Mouse (Mus musculus): ENCODE results near the gene Iqcn.

Gene Iqcn

GRCm38 (mm10) chr8:70748246-70749096 is 45.2 kb downstream of the Iqcn start:
- TF ChIP-seq GATA4 (IDR thresholded peaks at IDR 0.05; ENCODE audit: insufficient replicate concordance, low read length): no peak

- TF ChIP-seq GATA4 (IDR thresholded peaks at IDR 0.05; ENCODE audit: insufficient replicate concordance, low read length): no peak
Measured at GRCm38 (mm10) chr8:70749097-70749674, 45.9 kb downstream of the Iqcn start.

GRCm38 (mm10) chr8:70750128-70750680 is 46.9 kb downstream of the Iqcn start:
- no peak for TF ChIP-seq GATA4 (IDR thresholded peaks at IDR 0.05; ENCODE audit: insufficient replicate concordance, low read length)

- TF ChIP-seq GATA4 (IDR thresholded peaks at IDR 0.05; ENCODE audit: insufficient replicate concordance, low read length): peak; percentile 90; the same call in 1 of the 2 replicates
Measured at GRCm38 (mm10) chr8:70752000-70752764, 48.9 kb downstream of the Iqcn start.

- TF ChIP-seq GATA4 (IDR thresholded peaks at IDR 0.05; ENCODE audit: insufficient replicate concordance, low read length): peak; percentile 53; the same call in 1 of the 2 replicates
Measured at GRCm38 (mm10) chr8:70753151-70753550, 49.9 kb downstream of the Iqcn start.

GRCm38 (mm10) chr8:70754043-70754870 is 51.0 kb downstream of the Iqcn start, which contains the start of gene Rab3a:
TSS of gene Rab3a (plus strand) at chr8:70754679.
- no peak; the same call in 1 of the 2 replicates for TF ChIP-seq GATA4 (IDR thresholded peaks at IDR 0.05; ENCODE audit: insufficient replicate concordance, low read length)

DNA sequence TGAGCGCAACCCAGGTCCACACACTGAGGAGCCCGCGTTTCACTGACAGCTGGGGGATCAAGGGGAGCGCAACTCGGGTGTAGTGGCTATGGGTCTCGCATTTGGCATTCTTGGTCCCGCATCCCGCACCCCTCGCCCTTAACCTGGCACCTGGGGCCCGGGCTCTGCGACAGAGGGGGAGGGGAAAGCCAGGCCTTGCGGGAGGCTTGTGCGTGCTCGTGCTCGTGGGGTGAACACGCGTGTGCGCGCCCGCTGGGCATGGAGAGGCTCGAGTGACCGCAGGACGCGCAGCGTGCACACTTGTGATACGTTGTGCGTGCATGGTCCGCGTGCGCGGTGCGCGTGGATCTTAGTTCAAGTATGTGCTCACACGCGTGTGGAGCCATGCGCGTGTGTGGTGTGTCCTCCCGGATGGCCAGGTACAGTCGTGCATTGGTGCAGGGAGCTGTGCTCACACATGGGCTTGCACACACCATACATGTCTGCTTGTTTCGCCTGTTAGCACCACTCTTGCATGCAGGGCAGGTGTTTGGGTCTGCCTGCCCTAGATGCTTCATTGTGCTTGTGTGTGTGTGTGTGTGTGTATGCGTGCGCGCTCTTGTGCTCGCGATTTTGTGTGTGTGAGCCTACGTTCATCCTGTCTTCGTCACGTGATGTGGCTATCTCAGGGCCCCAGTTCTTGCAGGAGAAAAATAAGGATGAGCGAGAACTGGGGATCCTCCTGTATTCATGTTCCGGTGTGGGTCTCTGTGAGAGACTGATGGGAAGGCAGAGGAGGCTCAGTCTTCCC is 51.8 kb downstream of the Iqcn start:
- TF ChIP-seq GATA4 (IDR thresholded peaks at IDR 0.05; ENCODE audit: insufficient replicate concordance, low read length): no peak

- no peak for TF ChIP-seq GATA4 (IDR thresholded peaks at IDR 0.05; ENCODE audit: insufficient replicate concordance, low read length)
Measured at GRCm38 (mm10) chr8:70755661-70756475, 52.6 kb downstream of the Iqcn start.

DNA sequence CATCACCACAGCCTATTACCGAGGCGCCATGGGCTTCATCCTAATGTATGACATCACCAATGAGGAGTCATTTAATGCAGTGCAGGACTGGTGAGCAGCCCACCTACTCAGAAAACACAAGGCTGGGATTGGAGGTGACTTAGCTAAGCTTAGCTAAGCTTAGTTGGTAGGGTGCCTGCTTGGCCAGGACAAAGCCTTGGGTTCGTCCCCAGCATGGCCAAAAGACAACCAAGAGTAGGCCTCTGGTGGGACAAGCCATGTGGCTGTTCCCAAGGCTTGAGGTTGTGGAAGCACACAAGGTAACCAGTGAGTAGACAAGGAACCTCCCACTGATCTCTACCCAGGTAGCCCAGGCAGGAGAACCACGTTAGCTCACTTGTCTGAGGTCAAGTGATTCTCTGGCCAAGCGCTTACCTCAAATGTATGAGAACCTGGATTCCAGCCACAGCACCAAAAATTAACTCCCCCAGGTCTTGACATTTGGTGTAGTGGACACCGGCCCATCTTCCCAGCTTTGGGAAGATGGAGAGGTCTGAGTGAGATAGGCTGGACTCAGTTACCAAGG is 53.3 kb downstream of the Iqcn start:
- TF ChIP-seq GATA4 (IDR thresholded peaks at IDR 0.05; ENCODE audit: insufficient replicate concordance, low read length): no peak

DNA sequence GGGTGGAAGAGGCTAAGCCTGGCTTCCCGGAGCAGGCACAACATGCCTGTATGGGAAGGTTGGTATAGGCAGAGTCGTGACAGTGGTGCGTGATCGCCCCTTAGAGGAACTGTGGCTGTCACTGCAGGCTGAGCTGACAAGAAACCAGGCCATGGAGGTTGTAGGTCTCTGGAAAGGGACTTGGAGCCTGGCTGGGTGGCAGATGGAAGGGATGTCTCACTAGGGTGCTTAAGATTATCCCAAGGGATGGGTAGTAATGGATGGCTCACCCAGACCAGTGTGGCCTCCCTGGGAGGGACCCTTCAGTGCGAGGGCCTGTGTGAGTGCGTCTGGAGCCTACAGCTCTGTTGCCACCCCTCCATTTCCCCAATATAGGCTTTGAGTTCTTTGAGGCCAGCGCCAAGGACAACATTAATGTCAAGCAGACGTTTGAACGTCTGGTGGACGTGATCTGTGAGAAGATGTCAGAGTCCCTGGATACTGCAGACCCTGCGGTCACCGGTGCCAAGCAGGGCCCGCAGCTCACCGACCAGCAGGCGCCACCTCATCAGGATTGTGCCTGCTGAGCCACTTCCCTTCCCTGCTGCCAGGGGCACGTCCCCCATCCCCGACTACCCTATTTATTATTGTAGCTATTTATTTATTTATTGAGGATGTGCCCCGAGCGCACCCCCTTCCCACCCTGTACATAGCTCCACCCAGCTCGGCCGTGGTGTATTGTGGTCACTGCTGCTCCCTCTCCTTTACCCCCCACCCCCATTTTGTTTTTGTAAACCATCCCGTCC is 54.5 kb downstream of the Iqcn start:
- TF ChIP-seq GATA4 (IDR thresholded peaks at IDR 0.05; ENCODE audit: insufficient replicate concordance, low read length): no peak

- no peak for TF ChIP-seq GATA4 (IDR thresholded peaks at IDR 0.05; ENCODE audit: insufficient replicate concordance, low read length)
Measured at GRCm38 (mm10) chr8:70758308-70758615, 55.0 kb downstream of the Iqcn start.
